Mouse (Mus musculus): Measurements from ENCODE around the gene Prkcz. TPM values are rescaled to one million over a fixed set of nuclear protein-coding genes. Genes with fewer than 3 reads are reported as not detected.

The Prkcz gene
- total and polyA plus RNA-seq, 2 experiments from 2014 or later, result 104 to 106 TPM

- DNase-seq (ENCODE audit: low spot score), result no peak
- no peak for ATAC-seq (ENCODE audit: low FRiP score)
- Histone ChIP-seq H3K4me3 (ENCODE audit: low read depth, low read length) (no peak overlapping the region), H3K27ac (ENCODE audit: low read depth, low read length) (no peak overlapping the region), H3K9ac (replicated peaks; ENCODE audit: low read length, poor library complexity, severe bottlenecking) (no peak overlapping the region), H3K9me3 (ENCODE audit: low read length) (no peaks in the 10 kb centered on the region), H3K4me2 (ENCODE audit: low read depth, low read length, poor library complexity, severe bottlenecking) (no peak overlapping the region), H3K4me1 (ENCODE audit: insufficient read depth, low read length) (no peaks in the 10 kb centered on the region), H3K27me3 (ENCODE audit: insufficient read depth, low read length) (no peaks in the 10 kb centered on the region), H3K36me3 (ENCODE audit: insufficient read depth, low read length) (peaks cover 14% of the 10 kb centered on the region; the same call in 1 of the 2 replicates)
- 89% methylated on average over 8 of the region's 8 CpGs for WGBS
- TF ChIP-seq CTCF (IDR thresholded peaks at IDR 0.05), result no peak
Measured at GRCm38 (mm10) chr4:155281652-155282051, 79.5 kb downstream of the Prkcz start.

- ATAC-seq (ENCODE audit: low FRiP score), result no peak
- H3K4me1 ChIP-seq (ENCODE audit: insufficient read depth, low read length), result no peaks in the 10 kb centered on the region
- H3K4me3 ChIP-seq (ENCODE audit: low read depth, low read length), result no peak overlapping the region
- DNase-seq (ENCODE audit: low spot score), result no peak
- peaks cover 14% of the 10 kb centered on the region; the same call in 1 of the 2 replicates for H3K36me3 ChIP-seq (ENCODE audit: insufficient read depth, low read length)
- H3K4me2 ChIP-seq (ENCODE audit: low read depth, low read length, poor library complexity, severe bottlenecking), result no peak overlapping the region
- H3K9ac ChIP-seq (replicated peaks; ENCODE audit: low read length, poor library complexity, severe bottlenecking), result no peak overlapping the region
- WGBS, result 79% methylated on average over 2 of the region's 2 CpGs
- no peak overlapping the region for H3K27ac ChIP-seq (ENCODE audit: low read depth, low read length)
- TF ChIP-seq CTCF (IDR thresholded peaks at IDR 0.05), result no peak
- no peaks in the 10 kb centered on the region for H3K9me3 ChIP-seq (ENCODE audit: low read length)
- no peaks in the 10 kb centered on the region for H3K27me3 ChIP-seq (ENCODE audit: insufficient read depth, low read length)
Measured at GRCm38 (mm10) chr4:155281227-155281626, 79.9 kb downstream of the Prkcz start.

- ATAC-seq (ENCODE audit: low FRiP score) (no peak), DNase-seq (ENCODE audit: low spot score) (no peak)
- no peak overlapping the region for H3K4me2 ChIP-seq (ENCODE audit: low read depth, low read length, poor library complexity, severe bottlenecking)
- no peak for TF ChIP-seq CTCF (IDR thresholded peaks at IDR 0.05)
- H3K4me1 ChIP-seq (ENCODE audit: insufficient read depth, low read length), result no peaks in the 10 kb centered on the region
- no peak overlapping the region for H3K27ac ChIP-seq (ENCODE audit: low read depth, low read length)
- H3K36me3 ChIP-seq (ENCODE audit: insufficient read depth, low read length), result peaks cover 14% of the 10 kb centered on the region; the same call in 1 of the 2 replicates
- H3K27me3 ChIP-seq (ENCODE audit: insufficient read depth, low read length), result no peaks in the 10 kb centered on the region
- no peak overlapping the region for H3K4me3 ChIP-seq (ENCODE audit: low read depth, low read length)
- WGBS, result 97% methylated on average over 1 of the region's 1 CpGs
- H3K9ac ChIP-seq (replicated peaks; ENCODE audit: low read length, poor library complexity, severe bottlenecking), result no peak overlapping the region
- H3K9me3 ChIP-seq (ENCODE audit: low read length), result no peaks in the 10 kb centered on the region
Measured at GRCm38 (mm10) chr4:155280768-155281121, 80.4 kb downstream of the Prkcz start.

- DNase-seq (ENCODE audit: low spot score) (no peak), ATAC-seq (ENCODE audit: low FRiP score) (no peak)
- Histone ChIP-seq H3K4me3 (ENCODE audit: low read depth, low read length) (no peak overlapping the region), H3K4me1 (ENCODE audit: insufficient read depth, low read length) (no peaks in the 10 kb centered on the region), H3K9ac (replicated peaks; ENCODE audit: low read length, poor library complexity, severe bottlenecking) (no peak overlapping the region), H3K9me3 (ENCODE audit: low read length) (no peaks in the 10 kb centered on the region), H3K4me2 (ENCODE audit: low read depth, low read length, poor library complexity, severe bottlenecking) (no peak overlapping the region), H3K27ac (ENCODE audit: low read depth, low read length) (no peak overlapping the region), H3K36me3 (ENCODE audit: insufficient read depth, low read length) (peaks cover 11% of the 10 kb centered on the region; the same call in 1 of the 2 replicates), H3K27me3 (ENCODE audit: insufficient read depth, low read length) (no peaks in the 10 kb centered on the region)
- 74% methylated on average over 16 of the region's 16 CpGs for WGBS
- no peak for TF ChIP-seq CTCF (IDR thresholded peaks at IDR 0.05)
Measured at GRCm38 (mm10) chr4:155279926-155280767, 81.0 kb downstream of the Prkcz start.

GRCm38 (mm10) chr4:155279054-155279453 lies 82.1 kb downstream of the Prkcz start:
- Histone ChIP-seq H3K27me3 (ENCODE audit: insufficient read depth, low read length) (no peaks in the 10 kb centered on the region), H3K4me2 (ENCODE audit: low read depth, low read length, poor library complexity, severe bottlenecking) (no peak overlapping the region), H3K27ac (ENCODE audit: low read depth, low read length) (no peak overlapping the region), H3K9ac (replicated peaks; ENCODE audit: low read length, poor library complexity, severe bottlenecking) (no peak overlapping the region), H3K4me1 (ENCODE audit: insufficient read depth, low read length) (no peaks in the 10 kb centered on the region), H3K4me3 (ENCODE audit: low read depth, low read length) (no peak overlapping the region), H3K36me3 (ENCODE audit: insufficient read depth, low read length) (peaks cover 8% of the 10 kb centered on the region; the same call in 1 of the 2 replicates), H3K9me3 (ENCODE audit: low read length) (no peaks in the 10 kb centered on the region)
- ATAC-seq (ENCODE audit: low FRiP score), result no peak
- TF ChIP-seq CTCF (IDR thresholded peaks at IDR 0.05), result peak; percentile 60
- DNase-seq (ENCODE audit: low spot score), result no peak
- WGBS, result 83% methylated on average over 8 of the region's 8 CpGs

- WGBS, result 58% methylated on average over 6 of the region's 6 CpGs
- Histone ChIP-seq H3K4me1 (ENCODE audit: insufficient read depth, low read length) (no peaks in the 10 kb centered on the region), H3K9ac (replicated peaks; ENCODE audit: low read length, poor library complexity, severe bottlenecking) (no peak overlapping the region), H3K36me3 (ENCODE audit: insufficient read depth, low read length) (peaks cover 8% of the 10 kb centered on the region; the same call in 1 of the 2 replicates), H3K9me3 (ENCODE audit: low read length) (no peaks in the 10 kb centered on the region), H3K27ac (ENCODE audit: low read depth, low read length) (no peak overlapping the region), H3K4me2 (ENCODE audit: low read depth, low read length, poor library complexity, severe bottlenecking) (no peak overlapping the region), H3K4me3 (ENCODE audit: low read depth, low read length) (no peak overlapping the region), H3K27me3 (ENCODE audit: insufficient read depth, low read length) (no peaks in the 10 kb centered on the region)
- no peak for DNase-seq (ENCODE audit: low spot score)
- no peak for TF ChIP-seq CTCF (IDR thresholded peaks at IDR 0.05)
- no peak for ATAC-seq (ENCODE audit: low FRiP score)
Measured at GRCm38 (mm10) chr4:155277963-155278362, 83.2 kb downstream of the Prkcz start.

All from midbrain, postnatal 0 days (tissue).